Mouse (Mus musculus) kidney, embryonic 14.5 days (tissue): ENCODE measurements around the gene Abl1. TPM values are rescaled to one million over a fixed set of nuclear protein-coding genes. Genes with fewer than 3 reads are reported as not detected.

Experiments used
- ATAC-seq: fragments of 200-750 bp; cut with Nextera tagmentation; 2 replicates; pipeline ENCODE4 v1.8.0; 2017; ENCODE audit warnings: moderate number of reproducible peaks, mild to moderate bottlenecking, moderate TSS enrichment, moderate library complexity; ENCODE audit not compliant: low FRiP score, low TSS enrichment
- H3K27ac ChIP-seq: fragments of 300-500 bp; sonication (generic); 2 replicates; pipeline ENCODE4 v1.5.1; 2014; ENCODE audit warnings: low read depth, mild to moderate bottlenecking, low read length, moderate library complexity, mixed read lengths
- H3K27me3 ChIP-seq: fragments of 300-500 bp; sonication (generic); 2 replicates; pipeline ENCODE4 v1.6.1; 2014; ENCODE audit warnings: mild to moderate bottlenecking, low read length; ENCODE audit not compliant: control insufficient read depth, insufficient read depth
- H3K36me3 ChIP-seq: fragments of 300-500 bp; sonication (generic); 2 replicates; pipeline ENCODE4 v1.6.1; 2014; ENCODE audit warnings: low read length, mixed read lengths; ENCODE audit not compliant: control insufficient read depth, insufficient read depth
- H3K4me1 ChIP-seq: fragments of 300-500 bp; sonication (generic); 2 replicates; pipeline ENCODE4 v1.6.1; 2014; ENCODE audit warnings: low read length, mixed read lengths; ENCODE audit not compliant: control insufficient read depth, insufficient read depth
- H3K4me2 ChIP-seq: fragments of 300-500 bp; sonication (generic); replicated peaks from 2 replicates; pipeline ENCODE4 v1.6.1; 2014; ENCODE audit warnings: low read depth, mild to moderate bottlenecking, low read length
- H3K4me3 ChIP-seq: fragments of 300-500 bp; sonication (generic); 2 replicates; pipeline ENCODE4 v1.5.1; 2014; ENCODE audit warnings: mild to moderate bottlenecking, low read length
- H3K9ac ChIP-seq: fragments of 300-500 bp; sonication (generic); 2 replicates; pipeline ENCODE4 v1.6.1; 2014; ENCODE audit warnings: low read depth, mild to moderate bottlenecking, low read length, moderate library complexity
- H3K9me3 ChIP-seq: fragments of 300-500 bp; sonication (generic); 2 replicates; pipeline ENCODE4 v1.6.1; 2016; ENCODE audit warnings: low read length; ENCODE audit not compliant: control insufficient read depth
- WGBS: fragments of 180-500 bp; shearing (Covaris S2); extraction: QIAGEN DNeasy Blood & Tissue Kit; methylation state at CpG from one replicate; pipeline ENCODE4 v1.1.7; 2014; 5-methylcytosine and 5-hydroxymethylcytosine counted together
- polyA plus RNA-seq: library from polyadenylated mRNA; unstranded; fragments of >200 nt; fragmentation: Nextera tagmentation; extraction: Ambion mirVana; gene quantifications from 2 replicates; pipeline ENCODE4 v1.2.1, GENCODE M21; 2014

Abl1 gene
- polyA plus RNA-seq, 1 experiment from 2014 or later, result 54.6 TPM

DNA sequence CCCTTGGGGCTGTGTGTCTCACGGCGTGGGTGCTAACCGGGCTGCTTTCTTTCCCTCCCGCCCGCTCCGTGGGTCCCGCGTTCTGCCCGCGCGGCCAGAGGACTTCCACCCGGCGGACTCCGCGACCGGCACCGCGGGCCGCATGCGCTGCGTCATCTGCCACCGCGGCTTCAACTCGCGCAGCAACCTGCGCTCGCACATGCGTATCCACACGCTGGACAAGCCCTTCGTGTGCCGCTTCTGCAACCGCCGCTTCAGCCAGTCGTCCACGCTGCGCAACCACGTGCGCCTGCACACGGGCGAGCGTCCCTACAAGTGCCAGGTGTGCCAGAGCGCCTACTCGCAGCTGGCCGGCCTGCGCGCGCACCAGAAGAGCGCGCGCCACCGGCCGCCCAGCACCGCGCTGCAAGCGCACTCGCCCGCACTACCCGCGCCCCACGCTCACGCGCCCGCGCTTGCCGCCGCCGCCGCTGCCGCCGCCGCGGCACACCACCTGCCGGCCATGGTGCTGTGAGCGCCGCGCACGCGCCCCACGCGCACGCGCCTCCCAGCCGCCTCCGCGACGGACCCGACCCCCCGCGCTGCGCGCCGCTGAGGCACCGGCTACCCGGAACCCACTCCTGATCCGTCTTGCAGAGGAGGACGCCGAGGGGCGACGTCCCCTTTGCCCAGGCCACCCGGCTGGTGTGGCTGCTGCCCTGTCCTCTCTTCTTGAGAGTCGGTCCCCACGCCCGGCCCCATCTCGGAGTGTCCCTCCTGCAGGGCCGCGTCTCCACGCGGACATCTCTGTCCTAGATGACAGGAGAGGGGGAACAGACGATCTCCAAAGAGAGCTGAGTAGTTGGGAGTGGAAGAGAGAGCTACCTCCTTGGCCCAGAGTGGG is 34.0 kb upstream of the Abl1 start:
- Histone ChIP-seq H3K4me2 (peak overlapping the region; percentile 99), H3K9ac (peak overlapping the region; percentile 44), H3K27me3 (peaks cover 73% of the 10 kb centered on the region), H3K27ac (no peak overlapping the region), H3K36me3 (no peaks in the 10 kb centered on the region), H3K4me1 (peaks cover 7% of the 10 kb centered on the region; the same call in 1 of the 2 replicates), H3K9me3 (no peaks in the 10 kb centered on the region), H3K4me3 (peak overlapping the region; percentile 55)
- ATAC-seq, result peak; percentile 53; the same call in 1 of the 2 replicates
- WGBS, result under 1% methylated on average over 107 of the region's 109 CpGs

DNA sequence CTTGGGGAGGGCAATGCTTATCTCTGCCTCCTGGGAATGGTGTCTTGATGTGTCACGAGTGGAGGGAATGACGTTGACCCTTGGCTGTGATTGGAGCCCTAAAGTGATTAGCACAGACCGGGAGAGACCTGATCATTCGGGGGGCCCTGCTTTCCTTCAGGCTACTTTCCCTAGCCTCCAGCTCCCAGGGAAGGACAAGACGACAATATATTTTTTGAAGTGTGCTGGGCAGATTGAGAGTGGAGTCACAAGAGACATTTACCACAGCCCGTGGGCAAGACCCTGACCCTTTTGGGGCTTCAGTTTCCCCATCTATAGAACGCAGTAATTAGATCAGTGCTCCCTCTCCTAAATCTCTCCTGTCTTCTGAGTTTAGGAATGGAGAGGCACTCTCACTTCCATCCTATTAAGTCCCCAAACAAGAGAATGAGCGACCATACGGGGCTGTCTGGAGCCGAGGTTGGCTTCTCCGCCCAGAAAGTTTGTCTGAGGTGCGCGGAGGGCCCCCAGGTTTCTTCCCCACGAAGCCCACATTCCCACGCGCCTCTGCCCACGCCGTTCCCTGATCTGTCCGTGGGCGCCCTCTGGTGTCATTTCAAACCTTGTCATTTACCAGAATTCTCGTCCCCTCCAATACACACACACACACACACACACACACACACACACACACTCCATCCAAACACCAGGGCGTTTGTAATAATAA is 33.2 kb upstream of the Abl1 start:
- H3K27me3 ChIP-seq, result peaks cover 68% of the 10 kb centered on the region

DNA sequence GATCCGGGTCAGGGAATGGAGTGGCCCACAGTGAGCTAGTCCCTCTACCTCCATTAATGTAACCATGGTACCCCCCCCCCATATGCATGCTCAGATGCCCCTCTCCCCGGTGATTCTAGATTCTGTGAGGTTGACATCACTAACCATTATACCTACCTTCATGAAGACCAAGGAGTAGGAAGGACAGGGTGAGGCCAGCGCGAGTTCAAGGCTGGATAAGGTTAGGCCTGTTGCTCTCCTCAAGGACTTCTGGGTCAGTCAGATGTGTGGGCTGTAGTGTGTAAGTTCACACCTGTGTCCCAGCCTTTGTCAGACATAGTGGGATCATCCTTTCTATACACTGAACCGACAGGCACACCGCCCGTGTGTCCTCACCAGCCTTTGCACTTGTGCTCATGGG is 31.8 kb upstream of the Abl1 start:
- Histone ChIP-seq H3K9ac (no peak overlapping the region), H3K9me3 (no peaks in the 10 kb centered on the region), H3K36me3 (no peaks in the 10 kb centered on the region), H3K4me3 (no peak overlapping the region), H3K27ac (no peak overlapping the region), H3K27me3 (peaks cover 57% of the 10 kb centered on the region), H3K4me1 (peaks cover 7% of the 10 kb centered on the region; the same call in 1 of the 2 replicates), H3K4me2 (no peak overlapping the region)
- no peak for ATAC-seq
- 88% methylated on average over 7 of the region's 7 CpGs for WGBS

More for the DNA sequence above, 33.2 kb upstream of the Abl1 start:
- Histone ChIP-seq H3K9ac (no peak overlapping the region), H3K4me2 (peak overlapping the region; percentile 99), H3K4me1 (peaks cover 7% of the 10 kb centered on the region; the same call in 1 of the 2 replicates), H3K27ac (no peak overlapping the region), H3K36me3 (no peaks in the 10 kb centered on the region), H3K4me3 (peak overlapping the region; percentile 55), H3K9me3 (no peaks in the 10 kb centered on the region)
- 4% methylated on average over 22 of the region's 22 CpGs for WGBS
- ATAC-seq, result no peak

DNA sequence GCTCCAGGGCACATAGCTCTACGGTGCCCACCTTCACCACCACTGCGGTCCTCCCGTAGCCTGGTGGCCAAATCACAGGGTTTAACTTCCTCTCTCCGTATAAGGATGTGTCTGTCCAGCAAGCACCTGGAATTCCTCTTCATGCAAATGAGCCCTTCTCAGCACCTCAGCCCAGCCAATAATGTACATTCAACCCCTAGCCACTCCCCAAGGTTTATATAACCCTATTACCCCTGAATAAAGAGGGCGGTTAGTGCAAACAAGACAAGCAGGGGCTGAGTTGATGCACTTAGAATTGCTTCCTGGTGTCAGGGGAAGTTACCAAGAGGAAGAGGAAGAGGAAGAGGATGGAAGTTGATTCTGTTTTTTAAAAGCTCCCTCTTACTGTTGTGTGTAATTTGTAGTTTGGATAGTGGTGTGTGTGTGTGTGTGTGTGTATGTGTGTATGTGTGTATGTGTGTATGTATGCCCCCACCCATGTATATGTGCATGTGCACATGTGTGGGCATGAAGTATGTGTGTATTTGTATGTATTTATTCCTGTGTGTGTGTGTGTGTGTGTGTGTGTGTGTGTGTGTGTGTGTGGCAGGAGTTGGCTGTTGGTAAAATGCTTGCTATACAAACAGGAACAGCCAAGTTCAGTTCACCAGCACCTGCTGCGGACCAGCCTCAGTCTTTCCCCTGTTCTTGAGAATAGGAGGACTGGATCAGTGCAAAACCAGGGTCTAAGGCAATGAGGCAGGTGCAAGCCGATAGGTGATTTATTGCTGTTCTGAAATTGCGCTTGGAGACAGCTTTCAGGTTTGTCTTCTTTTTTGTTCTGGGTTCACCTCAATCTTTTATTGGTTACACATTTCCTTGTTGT is 25.0 kb upstream of the Abl1 start:
- WGBS, result 57% methylated on average over 8 of the region's 8 CpGs
- Histone ChIP-seq H3K9me3 (no peaks in the 10 kb centered on the region), H3K4me1 (no peaks in the 10 kb centered on the region), H3K4me2 (no peak overlapping the region), H3K36me3 (no peaks in the 10 kb centered on the region), H3K4me3 (no peak overlapping the region), H3K27ac (no peak overlapping the region), H3K27me3 (0 out of 2 replicates have a peak, but pooled peaks cover under 1% of the 10 kb centered on the region), H3K9ac (no peak overlapping the region)
- ATAC-seq, result no peak

DNA sequence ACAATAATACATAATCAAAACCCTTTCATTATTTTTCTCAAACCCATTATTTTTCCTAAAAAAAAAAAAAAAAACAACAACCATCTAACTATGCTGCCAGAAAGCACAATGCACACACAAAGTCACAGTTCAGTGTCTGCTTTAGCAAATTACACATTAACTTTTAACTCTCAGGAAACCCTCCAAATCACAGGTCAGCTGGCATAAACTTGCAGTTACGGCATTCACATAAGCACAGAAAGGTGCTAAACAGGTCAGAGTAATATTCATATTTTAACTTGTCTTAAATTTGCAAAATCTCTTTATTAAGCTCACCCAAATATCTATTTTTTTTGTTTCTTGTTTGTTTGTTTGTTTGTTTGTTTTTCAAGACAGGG is 24.4 kb upstream of the Abl1 start:
- H3K27ac ChIP-seq, result no peak overlapping the region
- H3K36me3 ChIP-seq, result no peaks in the 10 kb centered on the region
- no peak overlapping the region for H3K4me3 ChIP-seq
- whole genome bisulfite sequencing, result 73% methylated on average over 1 of the region's 1 CpGs
- no peaks in the 10 kb centered on the region for H3K4me1 ChIP-seq
- ATAC-seq, result no peak
- H3K9ac ChIP-seq, result no peak overlapping the region
- H3K27me3 ChIP-seq, result no peaks in the 10 kb centered on the region
- no peaks in the 10 kb centered on the region for H3K9me3 ChIP-seq
- no peak overlapping the region for H3K4me2 ChIP-seq

DNA sequence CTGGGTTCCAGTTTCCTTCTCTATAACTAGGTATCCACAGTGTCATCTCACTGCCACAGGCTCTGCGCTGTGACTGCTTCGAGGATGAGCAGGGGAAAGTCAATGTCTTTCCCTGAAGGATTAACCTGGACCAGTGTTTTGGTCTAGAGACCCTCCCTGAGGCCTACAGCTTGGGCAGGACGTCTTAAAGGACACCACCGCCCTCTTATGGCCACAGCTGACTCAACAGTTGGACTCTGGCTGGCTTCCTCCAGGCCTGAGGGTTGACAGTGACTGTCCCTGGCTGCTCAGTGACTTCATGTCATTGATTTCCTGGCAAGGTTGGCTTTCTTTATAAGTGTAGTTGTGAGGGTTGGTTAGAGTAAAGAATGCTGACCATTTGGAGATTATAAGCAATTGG is 20.8 kb upstream of the Abl1 start:
- Histone ChIP-seq H3K36me3 (peaks cover under 1% of the 10 kb centered on the region; the same call in 1 of the 2 replicates), H3K4me1 (peaks cover 11% of the 10 kb centered on the region; the same call in 1 of the 2 replicates), H3K27me3 (no peaks in the 10 kb centered on the region), H3K4me3 (no peak overlapping the region), H3K9ac (no peak overlapping the region), H3K9me3 (no peaks in the 10 kb centered on the region), H3K4me2 (no peak overlapping the region), H3K27ac (no peak overlapping the region)
- WGBS, result 24% methylated on average over 4 of the region's 4 CpGs
- no peak for ATAC-seq

DNA sequence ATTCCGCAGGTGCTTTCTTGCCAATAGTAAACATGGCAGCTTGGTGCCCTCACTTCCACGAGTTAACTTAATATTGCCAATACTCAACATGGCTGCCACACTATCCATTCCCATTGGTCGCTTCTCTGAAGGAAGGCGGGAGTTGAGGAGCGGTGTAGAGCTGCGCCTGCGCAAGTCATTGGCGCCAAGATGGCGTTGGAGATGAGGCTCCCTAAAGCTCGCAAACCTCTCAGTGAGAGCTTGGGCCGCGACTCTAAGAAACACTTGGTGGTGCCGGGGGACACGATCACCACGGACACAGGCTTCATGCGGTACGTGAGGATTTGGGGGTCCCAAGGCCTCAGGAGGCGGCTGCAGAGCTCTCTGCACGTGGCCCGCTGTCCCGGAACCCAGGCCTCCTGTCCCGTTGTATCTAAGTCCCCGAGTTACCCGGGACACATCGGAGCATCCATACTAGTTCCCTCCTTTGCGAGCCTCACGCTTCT is 17.6 kb upstream of the Abl1 start, which contains the start of gene Exosc2:
TSS of gene Exosc2 (plus strand) at position 165 of the 485 bp plus-strand sequence.
- peak within 1 kb of the TSS; percentile 78; the same call in 1 of the 2 replicates for H3K27ac ChIP-seq
- H3K9ac ChIP-seq, result peak within 1 kb of the TSS; percentile 88
- H3K27me3 ChIP-seq, result no peaks in the 10 kb centered on the region
- peak within 1 kb of the TSS; percentile 86 for H3K4me3 ChIP-seq
- no peaks in the 10 kb centered on the region for H3K9me3 ChIP-seq
- under 1% methylated on average over 27 of the region's 27 CpGs for WGBS
- H3K4me2 ChIP-seq, result peak within 1 kb of the TSS; percentile 79
- ATAC-seq, result peak; percentile 98
- H3K4me1 ChIP-seq, result peaks cover 11% of the 10 kb centered on the region; the same call in 1 of the 2 replicates
- H3K36me3 ChIP-seq, result peaks cover 32% of the 10 kb centered on the region

DNA sequence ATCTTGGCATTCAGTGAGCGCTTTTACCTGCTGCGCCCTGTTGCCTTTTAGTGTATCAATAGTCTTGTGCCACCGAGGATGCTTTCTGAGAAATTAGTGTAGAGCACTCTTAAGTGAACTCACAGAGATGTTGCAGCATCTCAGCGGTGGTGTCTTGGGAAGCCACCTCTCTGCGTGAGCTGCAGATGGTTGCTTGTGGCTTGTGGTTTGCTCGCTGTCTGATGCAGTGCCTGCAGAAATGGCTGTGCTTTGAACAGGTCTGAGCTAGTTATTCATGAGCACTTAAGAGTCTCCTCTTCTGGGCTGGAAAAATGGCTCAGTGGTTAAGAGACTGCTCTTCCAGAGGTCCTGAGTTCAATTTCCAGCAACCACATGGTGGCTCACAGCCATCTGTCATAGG is 9.5 kb upstream of the Abl1 start:
- 92% methylated on average over 6 of the region's 6 CpGs for WGBS
- H3K4me3 ChIP-seq, result no peak overlapping the region
- no peaks in the 10 kb centered on the region for H3K4me1 ChIP-seq
- H3K27me3 ChIP-seq, result no peaks in the 10 kb centered on the region
- no peak for ATAC-seq
- H3K9ac ChIP-seq, result no peak overlapping the region
- H3K27ac ChIP-seq, result no peak overlapping the region
- H3K36me3 ChIP-seq, result peaks cover 71% of the 10 kb centered on the region
- no peaks in the 10 kb centered on the region for H3K9me3 ChIP-seq
- H3K4me2 ChIP-seq, result no peak overlapping the region
